Mouse (Mus musculus) ovary, postnatal 36 days (tissue): ENCODE data around the gene Park7.
A peak's percentile ranks its signal among the peaks of the same experiment; 100 is the strongest.

ENCODE experiments used
- DNase-seq: peaks from one replicate; pipeline ENCODE4 v3.0.0; 2022; ENCODE audit warnings: low spot score, mixed read lengths

Gene Park7

DNA sequence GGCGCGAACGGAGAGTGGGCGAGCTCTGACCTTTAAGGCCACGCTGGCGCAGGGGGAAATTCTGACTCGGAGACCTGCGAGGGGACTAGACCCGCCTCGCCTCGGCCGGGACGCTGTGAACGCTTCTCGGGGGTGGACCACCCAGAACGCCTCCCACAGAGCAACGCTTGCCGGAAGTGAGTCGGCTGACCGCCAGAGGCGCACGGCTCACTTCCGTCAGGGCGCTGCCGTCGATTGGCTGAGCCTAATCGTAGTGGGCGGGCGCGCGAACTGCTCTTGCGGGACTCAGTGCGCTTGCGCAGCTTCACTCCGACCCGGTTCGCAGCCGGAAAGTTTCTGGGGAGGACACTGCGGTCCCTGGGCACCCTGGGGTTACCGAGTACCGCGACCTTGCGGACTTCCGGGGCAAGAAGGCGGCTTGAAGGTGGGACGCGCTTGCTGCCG, at the start of gene Park7, which contains the start of gene Tnfrsf9:
TSS of gene Park7 (minus strand) at position 148 of the 444 bp plus-strand sequence.
TSS of gene Tnfrsf9 (plus strand) at position 273 of the 444 bp plus-strand sequence.
- peak; percentile 95 for DNase-seq

DNA sequence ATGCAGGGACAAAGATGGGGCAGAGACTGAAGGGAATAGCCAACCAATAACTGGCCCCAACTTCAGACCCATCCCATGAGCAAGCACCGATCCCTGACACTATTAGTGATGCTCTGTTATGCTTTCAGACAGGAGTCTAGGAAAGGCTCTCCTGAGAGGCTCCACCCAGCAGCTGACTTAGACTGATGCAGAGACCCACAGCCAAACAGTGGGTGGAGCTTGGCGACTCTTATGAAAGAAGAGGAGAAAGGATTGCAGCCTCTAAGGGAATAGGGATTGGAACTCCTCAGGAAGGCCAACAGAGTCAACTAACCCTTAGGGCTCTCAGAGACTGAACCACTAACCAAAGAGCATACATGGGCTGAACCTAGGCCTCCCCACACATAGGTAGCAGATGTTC, 49.5 kb upstream of the Park7 start:
- DNase-seq: no peak

DNA sequence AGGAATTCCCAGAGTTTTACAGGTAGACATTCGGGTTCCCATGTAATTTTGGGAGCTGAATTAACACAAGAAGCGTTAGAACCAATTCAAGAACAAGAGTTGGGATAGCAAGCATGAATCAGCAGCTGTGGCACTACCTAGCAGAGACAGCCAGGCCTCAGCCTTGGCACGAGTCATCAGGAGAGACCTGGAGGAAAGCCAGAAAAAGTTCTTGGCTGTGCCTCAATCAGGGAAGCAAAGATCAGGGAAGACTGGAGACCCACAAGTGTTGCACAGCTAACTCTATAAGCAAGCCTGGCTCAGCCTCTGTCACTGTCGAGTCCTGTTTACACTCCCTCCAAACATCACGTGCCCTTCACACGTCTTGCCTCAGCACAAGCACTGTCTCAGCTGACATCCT, 48.0 kb upstream of the Park7 start:
- DNase-seq: peak; percentile 20

DNA sequence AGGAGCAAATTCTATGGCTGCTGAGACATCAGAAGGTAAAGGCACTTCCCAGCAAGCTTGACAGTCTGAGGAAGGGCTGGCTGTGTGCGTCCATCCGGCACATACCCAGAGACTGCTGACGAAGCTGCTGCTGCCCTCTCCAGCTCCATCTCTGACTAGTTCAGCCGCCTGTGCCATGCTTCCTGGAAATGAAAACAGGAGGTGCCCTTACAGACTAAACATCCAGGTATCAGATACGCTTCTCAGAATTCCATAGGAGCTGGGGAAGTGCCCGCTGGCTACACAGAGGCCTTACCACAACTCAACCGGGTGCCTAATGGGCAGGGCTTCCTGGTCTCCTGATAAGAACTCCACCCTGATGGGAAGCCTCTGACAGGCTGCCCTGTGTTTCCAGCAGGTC, 44.3 kb upstream of the Park7 start:
- DNase-seq: no peak

DNA sequence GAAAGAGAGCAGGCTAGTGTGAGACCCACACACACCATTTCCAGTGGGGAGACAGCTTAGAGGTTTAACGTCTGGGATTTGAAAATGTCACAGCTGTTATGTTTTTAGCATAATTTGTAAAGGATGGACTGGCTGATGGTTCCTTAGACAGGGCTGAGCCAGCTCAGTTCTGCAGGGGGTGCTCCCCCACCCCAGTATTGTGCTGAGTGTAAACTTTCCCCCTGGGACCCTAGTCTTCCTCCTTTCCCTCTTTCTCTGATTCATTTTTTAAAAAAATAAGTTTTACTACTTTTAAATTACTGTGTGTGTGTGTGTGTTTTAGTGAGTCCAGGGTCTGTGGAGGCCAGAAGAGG, 42.8 kb upstream of the Park7 start:
- no peak for DNase-seq

DNA sequence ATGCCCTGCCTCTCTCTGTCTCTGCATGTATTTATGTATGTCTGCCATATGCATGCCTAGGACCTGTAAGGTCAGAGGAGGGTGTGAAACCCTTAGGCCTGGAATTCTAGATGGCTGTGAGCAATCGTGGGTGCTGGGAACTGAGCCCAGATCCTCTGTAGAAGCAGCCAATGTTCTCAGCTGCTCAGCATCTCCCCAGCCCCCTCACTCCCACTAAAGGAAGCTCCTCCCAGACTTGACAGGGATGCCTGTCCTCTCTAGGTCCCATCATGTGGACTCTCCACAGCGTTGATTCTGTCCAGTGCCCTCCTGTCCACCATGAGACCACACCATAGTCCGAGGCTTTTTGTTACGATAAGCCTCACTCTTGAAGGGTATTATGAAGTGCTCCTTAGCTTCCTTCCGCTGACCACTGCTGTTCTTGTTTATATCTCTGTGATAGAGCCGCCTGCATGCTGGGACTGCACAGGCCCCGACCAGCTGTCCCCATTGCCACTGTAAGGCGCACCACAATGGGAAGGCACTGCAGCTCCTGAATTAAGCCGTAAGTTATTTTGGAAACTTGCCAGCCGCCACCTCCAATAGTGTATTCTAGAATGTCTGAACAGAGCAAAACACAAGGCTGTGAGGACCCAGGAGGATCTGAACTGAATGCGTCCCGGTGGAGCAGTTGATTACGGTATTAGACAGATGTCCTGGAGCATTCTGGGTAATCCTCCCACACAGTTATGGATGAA, 42.3 kb upstream of the Park7 start:
- no peak for DNase-seq

DNA sequence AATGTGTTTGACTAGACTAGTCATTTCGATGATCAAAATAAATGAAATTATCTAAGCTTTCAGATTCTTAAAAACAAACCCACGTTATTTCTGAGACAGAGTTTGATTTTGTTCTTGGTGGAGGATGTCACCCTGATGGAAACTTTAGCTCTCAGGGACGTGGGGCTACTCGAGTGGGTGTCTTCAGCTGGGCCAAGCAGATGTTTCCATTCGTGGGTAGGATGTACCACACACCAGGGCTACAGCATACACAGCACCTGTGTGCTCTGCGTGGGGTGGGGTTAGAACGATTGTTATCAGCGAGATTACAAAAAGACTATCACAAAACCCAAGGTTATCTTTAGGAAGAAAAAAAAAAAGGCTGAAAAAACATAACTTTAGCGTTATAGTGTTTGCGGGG, 36.7 kb upstream of the Park7 start:
- DNase-seq: no peak

DNA sequence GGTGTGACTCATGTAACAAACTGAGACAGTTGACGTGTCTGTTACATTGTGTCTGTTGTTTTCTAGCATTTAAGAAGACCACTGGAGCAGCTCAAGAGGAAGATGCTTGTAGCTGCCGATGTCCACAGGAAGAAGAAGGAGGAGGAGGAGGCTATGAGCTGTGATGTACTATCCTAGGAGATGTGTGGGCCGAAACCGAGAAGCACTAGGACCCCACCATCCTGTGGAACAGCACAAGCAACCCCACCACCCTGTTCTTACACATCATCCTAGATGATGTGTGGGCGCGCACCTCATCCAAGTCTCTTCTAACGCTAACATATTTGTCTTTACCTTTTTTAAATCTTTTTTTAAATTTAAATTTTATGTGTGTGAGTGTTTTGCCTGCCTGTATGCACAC, 30.5 kb upstream of the Park7 start:
- no peak for DNase-seq

DNA sequence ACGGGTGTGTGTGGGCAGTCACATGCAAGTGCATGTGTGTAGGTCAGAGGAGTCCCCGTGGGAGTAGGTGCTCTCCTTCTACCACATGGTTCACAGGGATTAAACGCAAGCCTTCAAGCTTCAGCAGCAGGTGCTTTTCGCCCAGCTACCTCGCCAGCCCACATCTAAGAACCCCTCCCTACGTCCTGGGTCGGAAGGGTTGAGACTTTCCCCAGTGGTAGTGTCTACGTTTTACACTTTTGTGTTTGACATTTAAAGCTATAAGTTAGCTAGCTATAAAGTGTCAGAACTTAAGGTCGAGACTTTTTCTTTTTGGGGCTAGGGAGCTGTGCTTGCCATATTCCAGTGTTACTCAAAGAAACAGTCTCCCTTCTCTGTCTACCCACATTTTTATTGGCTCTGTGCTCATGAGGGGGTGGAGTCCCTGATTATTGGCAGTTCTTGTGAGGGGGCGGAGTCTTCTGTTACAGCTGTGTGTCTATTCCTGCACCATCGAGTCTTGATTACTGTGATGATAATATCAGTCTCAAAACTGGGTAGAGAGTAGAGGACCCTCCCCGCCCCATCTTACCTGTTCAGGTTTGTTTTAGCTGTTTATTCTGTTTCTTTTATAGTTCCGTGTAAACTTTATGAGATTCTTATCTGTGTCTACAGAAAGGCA, 25.9 kb upstream of the Park7 start:
- DNase-seq: no peak

DNA sequence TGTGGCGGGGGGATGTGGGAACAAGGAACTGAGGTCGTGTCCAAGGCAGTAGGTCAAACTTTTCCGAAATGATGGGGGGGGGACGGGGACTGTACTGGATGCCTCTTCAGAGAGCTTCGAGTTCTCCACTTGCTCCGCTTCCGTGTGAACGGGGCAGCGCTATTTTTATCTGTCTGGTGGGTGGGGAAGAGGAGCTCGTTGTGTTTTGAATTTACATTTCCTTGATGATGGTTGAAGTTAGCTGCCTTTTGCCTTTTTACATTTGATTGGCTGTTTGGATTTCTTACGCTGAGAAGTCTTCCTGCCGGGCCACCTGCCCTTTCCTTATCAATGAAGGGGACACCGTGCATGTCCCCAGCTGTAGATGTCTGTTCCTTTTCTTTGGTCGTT, 23.8 kb upstream of the Park7 start:
- no peak for DNase-seq

DNA sequence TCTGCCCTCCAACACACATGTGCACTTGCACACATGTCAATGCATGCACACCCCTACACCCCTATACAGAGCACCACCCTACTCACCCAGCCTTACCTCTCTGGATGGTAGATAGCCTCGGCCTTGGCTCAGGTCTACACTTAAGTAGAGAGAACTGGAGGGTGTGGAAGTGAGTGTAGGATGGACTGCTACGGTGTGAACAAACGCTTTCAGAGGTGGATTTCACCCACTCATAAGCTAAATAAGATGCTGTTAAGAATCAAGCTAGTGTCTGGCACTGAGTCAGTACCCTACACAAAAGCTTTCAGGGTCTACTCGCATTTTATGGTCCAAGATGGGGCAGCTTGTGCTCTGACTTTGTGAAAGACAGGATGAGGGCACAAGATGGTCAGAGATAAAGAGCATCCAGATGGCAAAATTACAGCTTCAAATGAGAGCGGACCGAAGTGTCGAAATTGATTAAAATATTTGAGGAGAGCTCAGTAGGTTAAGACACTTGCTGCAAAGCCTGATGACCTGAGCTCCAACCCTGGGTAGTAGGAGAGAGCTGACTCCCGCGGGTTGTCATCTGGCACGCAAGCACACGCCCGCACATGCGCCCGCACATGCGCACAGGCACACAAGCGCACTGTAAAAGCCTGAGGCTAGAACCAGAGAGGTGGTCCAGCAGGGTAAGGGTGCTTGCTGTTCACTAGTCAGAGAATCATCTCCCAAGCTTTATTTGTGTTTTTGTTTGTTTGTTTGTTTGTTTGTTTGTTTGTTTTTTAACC, 23.2 kb upstream of the Park7 start:
- no peak for DNase-seq

DNA sequence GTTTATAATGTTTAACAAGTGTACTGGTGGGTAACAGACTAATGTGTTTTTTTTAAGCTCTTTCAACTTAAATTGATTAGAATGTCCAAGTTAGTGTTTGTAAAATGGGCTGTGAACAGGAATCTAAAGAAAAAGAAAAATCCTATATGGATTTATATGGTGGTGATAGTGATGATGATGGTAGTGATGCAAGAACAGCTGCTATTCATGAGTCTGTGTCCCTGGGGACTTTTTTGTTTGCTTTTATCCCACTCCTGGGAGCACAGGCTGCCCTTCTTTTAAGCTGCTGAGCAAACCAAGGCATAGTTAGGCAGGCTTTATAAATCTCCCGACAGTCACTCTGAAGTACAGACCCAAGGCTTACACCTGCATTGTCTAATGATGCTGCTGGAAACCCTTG, 19.3 kb upstream of the Park7 start:
- no peak for DNase-seq

DNA sequence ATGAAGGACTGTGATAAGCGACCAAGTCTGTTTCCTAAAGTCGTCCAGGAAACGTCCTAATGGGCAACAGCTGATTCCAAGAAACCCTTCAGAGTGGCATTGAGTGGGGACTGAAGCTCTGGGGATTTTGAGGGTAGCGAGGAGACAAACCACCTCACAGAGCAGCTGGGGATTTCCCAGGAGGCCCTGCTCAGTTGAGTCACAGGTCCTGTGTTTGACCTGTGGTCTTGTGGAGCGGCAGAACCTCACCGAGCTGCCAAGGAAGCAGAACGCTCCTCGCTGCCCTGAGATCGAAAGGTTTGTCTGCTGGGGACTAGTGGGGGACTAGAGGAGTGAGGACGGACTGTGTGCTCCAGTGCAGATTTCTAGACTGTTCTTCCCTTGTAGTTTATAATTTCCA, 13.6 kb upstream of the Park7 start:
- no peak for DNase-seq

DNA sequence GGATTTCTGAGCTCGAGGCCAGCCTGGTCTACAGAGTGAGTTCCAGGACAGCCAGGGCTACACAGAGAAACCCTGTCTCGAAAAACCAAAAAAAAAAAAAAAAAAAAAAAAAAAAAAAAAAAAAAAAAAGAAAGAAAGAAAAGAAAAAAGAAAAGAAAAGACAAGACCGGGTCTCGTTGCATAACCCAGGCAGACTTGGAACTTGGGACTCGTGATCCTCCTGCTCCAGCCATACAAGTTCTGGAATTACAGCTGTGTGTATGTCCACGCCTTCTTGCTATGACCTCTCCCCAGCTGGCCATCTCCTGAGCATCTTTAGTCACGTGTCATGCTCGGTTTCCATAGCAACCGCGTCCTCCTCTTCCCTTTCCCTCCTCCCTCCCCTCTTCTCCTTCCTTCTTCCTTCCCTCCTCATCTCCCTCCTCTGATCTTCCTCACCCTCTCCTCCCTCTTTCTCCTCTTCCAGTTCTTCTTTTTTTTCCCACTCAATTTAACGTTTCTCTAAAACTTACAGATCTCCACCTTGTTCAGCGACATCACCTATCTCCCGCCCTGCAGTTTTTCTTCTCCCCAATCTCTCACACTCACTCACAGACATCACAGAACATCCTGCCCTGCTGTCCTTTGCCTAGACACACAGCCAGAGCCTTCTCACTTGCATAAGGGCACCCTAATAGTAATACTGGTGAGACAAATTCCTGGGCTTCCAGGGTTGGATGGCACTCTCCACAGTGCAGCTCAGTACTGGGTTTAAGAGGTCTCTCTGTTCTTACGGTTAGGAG, 12.9 kb upstream of the Park7 start:
- no peak for DNase-seq

DNA sequence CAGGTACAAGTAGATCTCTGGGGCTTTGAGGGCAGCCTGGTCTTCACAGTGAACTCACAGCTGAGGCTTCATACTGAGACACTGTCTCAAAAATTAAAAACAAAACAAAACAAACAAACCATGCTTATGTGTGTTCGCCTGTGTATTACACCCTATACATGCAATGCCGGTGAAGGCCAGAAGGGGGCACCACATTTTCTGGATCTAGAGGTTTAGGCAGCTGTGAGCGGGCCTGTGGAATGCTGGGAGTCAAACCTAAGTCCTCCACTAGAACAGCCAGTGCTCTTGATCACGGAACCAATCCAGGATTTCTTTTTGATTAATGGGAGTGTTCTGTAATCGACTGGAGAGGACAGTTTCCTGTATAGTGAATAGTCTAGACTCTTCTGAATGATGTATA, 11.7 kb upstream of the Park7 start:
- no peak for DNase-seq

DNA sequence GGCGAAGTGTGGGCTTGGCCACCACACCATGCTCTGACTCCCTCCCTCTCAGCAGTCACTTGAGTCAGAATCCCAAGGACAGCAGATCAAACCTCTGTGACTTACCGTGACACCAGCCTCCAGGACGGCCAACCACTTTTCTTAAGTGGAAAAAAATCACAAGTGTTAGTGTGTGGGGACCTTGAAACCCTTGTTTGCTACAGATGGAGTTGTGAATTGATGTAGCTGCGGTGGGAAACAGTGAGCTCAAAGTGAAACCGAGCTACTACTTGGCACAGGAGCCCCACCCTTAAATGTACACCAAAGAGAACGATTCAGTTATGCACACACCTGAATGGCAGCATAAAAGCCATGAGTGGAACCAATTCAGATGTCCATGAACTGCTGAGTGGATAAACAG, 10.7 kb upstream of the Park7 start:
- no peak for DNase-seq

DNA sequence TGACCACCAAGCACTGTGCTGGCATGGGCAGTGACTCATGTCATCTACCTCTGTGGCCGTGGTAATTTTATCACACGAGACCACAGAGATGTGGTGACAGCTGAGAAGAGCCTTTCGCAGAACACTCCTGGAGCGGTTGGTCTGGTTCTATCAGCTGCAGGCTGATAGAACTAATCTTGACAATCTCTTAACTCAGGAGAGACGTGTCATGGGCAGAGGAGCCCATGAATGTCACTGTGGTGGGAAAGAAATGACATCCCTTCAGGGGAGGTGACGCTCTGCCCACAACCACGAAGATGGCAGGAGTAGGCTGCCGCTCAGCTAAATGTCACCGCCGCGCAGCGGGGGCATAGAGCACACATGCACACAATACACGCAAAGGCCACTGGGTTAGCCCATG, 10.1 kb upstream of the Park7 start:
- no peak for DNase-seq

DNA sequence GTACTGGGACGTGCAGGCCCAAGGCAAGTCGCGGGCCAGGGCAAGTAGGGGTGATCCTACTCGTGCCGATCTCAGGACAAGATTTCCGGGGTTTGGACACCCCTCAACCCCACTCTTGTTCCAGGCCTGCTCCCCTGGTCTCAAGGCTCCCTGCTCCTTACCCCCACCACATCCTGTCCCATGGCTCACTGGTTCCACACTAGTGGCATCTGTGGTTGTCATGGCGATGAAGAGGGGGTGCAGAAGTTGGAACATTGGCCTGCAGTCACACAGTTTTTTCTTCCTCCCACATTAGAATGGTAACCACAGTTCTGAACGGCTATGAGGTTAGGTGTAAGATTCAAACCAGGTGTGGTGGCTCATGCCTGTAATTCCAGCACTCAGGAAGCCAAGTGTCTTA, 7.0 kb upstream of the Park7 start:
- no peak for DNase-seq

DNA sequence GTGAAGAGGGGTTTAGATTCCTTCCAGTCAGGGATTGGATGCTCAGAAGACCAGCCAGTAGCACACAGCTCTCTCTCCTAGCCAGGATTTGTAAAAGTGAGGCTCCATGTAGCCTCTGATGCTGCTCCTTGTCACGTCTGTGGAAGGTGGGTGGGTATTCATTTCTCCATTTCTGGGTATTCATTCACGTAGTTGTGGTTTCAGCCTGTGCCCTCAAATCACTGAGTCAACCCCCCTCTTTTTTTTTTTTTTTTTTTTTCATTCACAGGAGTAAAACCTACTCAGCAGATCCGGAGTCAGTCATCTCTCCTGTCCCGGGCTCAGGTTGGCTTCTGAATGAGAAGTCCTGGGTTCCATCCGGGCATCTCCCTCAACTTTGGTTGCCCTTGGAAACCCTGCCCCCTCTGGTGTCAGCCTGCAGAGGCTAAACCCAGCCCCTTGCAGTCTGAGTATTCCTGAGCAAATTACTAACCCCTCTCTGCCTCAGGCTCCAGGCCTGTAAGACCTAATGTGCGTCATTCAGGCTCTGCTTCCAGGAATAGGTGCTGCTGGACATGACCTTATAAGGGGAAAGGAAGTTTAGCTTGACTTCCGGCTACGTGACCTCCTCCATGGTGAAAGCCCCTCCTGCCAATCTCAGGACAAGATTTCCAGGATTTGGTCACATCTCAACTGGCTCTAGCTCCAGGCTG, 3.2 kb upstream of the Park7 start:
- no peak for DNase-seq

DNA sequence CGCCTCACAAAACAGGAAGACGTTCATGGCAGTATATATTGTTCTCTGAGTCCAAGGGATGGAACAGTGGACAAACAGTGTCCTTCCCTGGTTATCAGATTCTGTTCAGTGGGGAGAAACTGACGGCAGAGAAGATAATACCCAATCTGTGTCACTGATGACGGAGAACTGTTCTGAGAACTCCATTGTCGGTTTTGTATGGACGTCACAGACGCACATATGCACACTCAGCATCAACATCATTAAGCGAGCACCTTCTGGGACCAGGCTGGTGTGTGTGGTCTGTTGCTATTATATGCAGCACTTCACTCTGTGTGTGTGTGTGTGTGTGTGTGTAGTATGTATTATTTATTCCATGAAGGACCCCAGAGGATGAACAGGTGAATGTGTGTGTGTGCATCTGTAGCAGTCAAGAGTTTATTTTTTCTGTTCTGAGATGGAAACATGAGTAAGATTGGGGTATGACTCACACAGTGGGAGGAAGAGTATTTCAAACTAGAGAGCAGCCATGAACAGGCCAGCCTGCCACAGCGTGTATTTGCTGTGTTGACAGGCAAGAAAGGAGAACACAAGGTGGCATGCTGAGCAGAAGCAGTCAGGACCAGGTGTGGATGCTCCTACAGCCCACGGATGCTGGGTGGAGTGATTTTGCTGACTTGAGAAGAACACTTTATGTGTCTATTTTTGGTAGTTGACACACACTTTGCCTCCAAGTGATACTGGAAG, 1.1 kb upstream of the Park7 start:
- no peak for DNase-seq

DNA sequence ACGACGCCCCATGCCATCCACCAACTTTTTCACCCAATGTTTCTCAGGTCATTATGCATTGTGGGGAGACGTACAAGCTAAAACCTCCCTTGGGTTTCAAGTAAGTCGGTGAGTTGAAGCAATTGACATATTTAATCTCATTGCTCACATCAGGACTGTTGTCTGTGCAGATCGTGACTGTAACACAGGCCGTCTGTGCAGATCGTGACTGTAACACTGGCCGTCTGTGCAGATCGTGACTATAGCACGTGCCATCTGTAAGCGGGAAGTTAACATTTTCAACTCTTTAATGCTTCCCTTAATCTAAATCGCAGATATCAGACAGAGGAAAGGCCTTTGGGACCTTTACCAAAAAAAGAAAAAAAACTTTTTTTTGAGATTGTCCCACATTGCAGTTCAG, 494 bp downstream of the Park7 start:
- DNase-seq: no peak
